ENCODE assay signal across 22 mouse cellular contexts in the genomic region with DNA sequence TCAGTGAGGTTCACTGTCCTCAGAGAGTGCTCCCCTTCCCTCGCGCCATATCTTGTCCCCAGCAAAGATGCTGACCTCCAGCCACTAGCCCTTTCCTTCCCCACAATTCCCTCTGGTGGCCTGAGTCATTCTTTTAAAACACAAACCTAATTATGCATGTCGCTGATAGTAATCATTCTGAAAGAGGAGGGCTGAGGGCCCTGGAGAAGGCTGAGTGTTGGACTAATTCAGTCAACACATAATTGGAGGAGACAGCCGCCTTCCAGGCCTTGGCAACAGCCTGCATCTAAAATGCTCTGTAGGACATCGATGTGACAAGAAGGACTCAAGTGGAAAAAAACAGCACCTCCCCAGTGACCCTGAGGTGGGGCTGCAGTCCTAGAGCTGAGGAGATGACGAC. TPM values are rescaled to one million over a fixed set of nuclear protein-coding genes. Genes with fewer than 3 reads are reported as not detected.
DNase-seq lines count a peak whose midpoint lies in the region; ATAC-seq and TF ChIP-seq lines count a peak whose summit lies in the region.
"Had no signal": no experiment of that assay in that cellular context is flagged by ENCODE, and none has a peak within 500 bp of the region (broad histone marks: within the 10 kb centered on the region; RNA-seq: fewer than 3 reads in every experiment).

No protein-coding gene starts in this region.

- DNase-seq in hindbrain, postnatal 0 days (ENCODE audit: low spot score), result peak; percentile 71
- DNase-seq in midbrain, postnatal 0 days (ENCODE audit: low spot score), result peak; percentile 79
- DNase-seq in cerebellum, postnatal 14 days, result peak; percentile 70 to 74
- no peak for DNase-seq in embryo, embryonic 10.5 days (ENCODE audit: low spot score)
- no peak for DNase-seq in gastrocnemius, postnatal 25 days
- DNase-seq: gastrocnemius, adult 2 months; heart, adult 11 months; kidney, adult 11 months; kidney, postnatal 14 days; layer of hippocampus, adult 9-11 months; liver, postnatal 0 days; thymus, adult 18-20 months had no signal

- H3K4me3 ChIP-seq in hindbrain, postnatal 0 days (ENCODE audit: low read length), result no peak overlapping the region
- H3K4me3 ChIP-seq in hindbrain, embryonic 12.5 days, result no peak overlapping the region
- no peak overlapping the region for H3K4me3 ChIP-seq in midbrain, postnatal 0 days (ENCODE audit: low read depth, low read length)
- no peak overlapping the region for H3K4me3 ChIP-seq in midbrain, embryonic 16.5 days (ENCODE audit: low read depth, low read length)
- H3K4me3 ChIP-seq: erythroblast, embryonic 14.5 days; gastrocnemius, adult 2 months; hindbrain, embryonic 13.5 days; limb, embryonic 15.5 days; midbrain, embryonic 13.5 days had no signal

- peak; percentile 81 for ATAC-seq in hindbrain, postnatal 0 days
- no peak for ATAC-seq in hindbrain, embryonic 12.5 days (ENCODE audit: low FRiP score)
- ATAC-seq in midbrain, postnatal 0 days (ENCODE audit: low FRiP score), result no peak; the same call in 1 of the 2 replicates
- ATAC-seq in midbrain, embryonic 16.5 days, result no peak
- ATAC-seq: forebrain, embryonic 14.5 days; liver, postnatal 0 days; midbrain, embryonic 13.5 days had no signal

- H3K36me3 ChIP-seq in hindbrain, postnatal 0 days (ENCODE audit: insufficient read depth, low read length), result no peaks in the 10 kb centered on the region
- H3K36me3 ChIP-seq in hindbrain, embryonic 12.5 days, result no peaks in the 10 kb centered on the region
- H3K36me3 ChIP-seq in midbrain, postnatal 0 days (ENCODE audit: insufficient read depth, low read length), result no peaks in the 10 kb centered on the region
- H3K36me3 ChIP-seq in midbrain, embryonic 16.5 days (ENCODE audit: control insufficient read depth, insufficient read depth, low read length), result no peaks in the 10 kb centered on the region
- H3K36me3 ChIP-seq: G1E; hindbrain, embryonic 13.5 days; limb, embryonic 15.5 days; midbrain, embryonic 13.5 days had no signal

- H3K4me1 ChIP-seq in hindbrain, postnatal 0 days (ENCODE audit: insufficient read depth, low read length), result peaks cover 4% of the 10 kb centered on the region; the same call in 1 of the 2 replicates
- peaks cover 7% of the 10 kb centered on the region; the same call in 1 of the 2 replicates for H3K4me1 ChIP-seq in hindbrain, embryonic 12.5 days
- peaks cover 6% of the 10 kb centered on the region; the same call in 1 of the 2 replicates for H3K4me1 ChIP-seq in midbrain, postnatal 0 days (ENCODE audit: insufficient read depth, low read length)
- H3K4me1 ChIP-seq in midbrain, embryonic 16.5 days (ENCODE audit: control insufficient read depth, insufficient read depth, low read length), result no peaks in the 10 kb centered on the region
- H3K4me1 ChIP-seq: midbrain, embryonic 13.5 days had no signal

- H3K27ac ChIP-seq in hindbrain, postnatal 0 days, result no peak overlapping the region
- no peak overlapping the region for H3K27ac ChIP-seq in hindbrain, embryonic 12.5 days
- H3K27ac ChIP-seq in midbrain, postnatal 0 days (ENCODE audit: low read depth, low read length), result no peak overlapping the region
- no peak overlapping the region for H3K27ac ChIP-seq in midbrain, embryonic 16.5 days (ENCODE audit: low read length)
- H3K27ac ChIP-seq: gastrocnemius, adult 2 months; hindbrain, embryonic 13.5 days; midbrain, embryonic 13.5 days had no signal

- no peaks in the 10 kb centered on the region for H3K9me3 ChIP-seq in hindbrain, postnatal 0 days (ENCODE audit: low read length)
- no peaks in the 10 kb centered on the region for H3K9me3 ChIP-seq in hindbrain, embryonic 12.5 days (replicated peaks)
- no peaks in the 10 kb centered on the region for H3K9me3 ChIP-seq in midbrain, postnatal 0 days (ENCODE audit: low read length)
- no peaks in the 10 kb centered on the region for H3K9me3 ChIP-seq in midbrain, embryonic 16.5 days (replicated peaks; ENCODE audit: control insufficient read depth, low read length, poor library complexity, severe bottlenecking)
- H3K9me3 ChIP-seq: hindbrain, embryonic 13.5 days; limb, embryonic 15.5 days; midbrain, embryonic 13.5 days had no signal

- no peak overlapping the region for H3K9ac ChIP-seq in hindbrain, postnatal 0 days (replicated peaks; ENCODE audit: low read length)
- no peak overlapping the region for H3K9ac ChIP-seq in hindbrain, embryonic 12.5 days
- H3K9ac ChIP-seq in midbrain, postnatal 0 days (replicated peaks; ENCODE audit: low read length, poor library complexity, severe bottlenecking), result no peak overlapping the region
- H3K9ac ChIP-seq in midbrain, embryonic 16.5 days (ENCODE audit: low read depth, low read length), result no peak overlapping the region
- H3K9ac ChIP-seq: hindbrain, embryonic 13.5 days; limb, embryonic 15.5 days; liver, postnatal 0 days; midbrain, embryonic 13.5 days had no signal

- no peaks in the 10 kb centered on the region for H3K27me3 ChIP-seq in hindbrain, postnatal 0 days (ENCODE audit: insufficient read depth, low read length)
- H3K27me3 ChIP-seq in hindbrain, embryonic 12.5 days, result no peaks in the 10 kb centered on the region
- H3K27me3 ChIP-seq in midbrain, postnatal 0 days (ENCODE audit: insufficient read depth, low read length), result no peaks in the 10 kb centered on the region
- H3K27me3 ChIP-seq in midbrain, embryonic 16.5 days (ENCODE audit: control insufficient read depth, insufficient read depth, low read depth, low read length), result no peaks in the 10 kb centered on the region
- H3K27me3 ChIP-seq: hindbrain, embryonic 13.5 days; limb, embryonic 15.5 days; midbrain, embryonic 13.5 days had no signal

- 55% methylated on average over 6 of the region's 6 CpGs for WGBS in hindbrain, postnatal 0 days
- WGBS in hindbrain, embryonic 12.5 days, result 85% methylated on average over 6 of the region's 6 CpGs
- WGBS in midbrain, postnatal 0 days, result 79% methylated on average over 6 of the region's 6 CpGs
- 79% methylated on average over 6 of the region's 6 CpGs for WGBS in midbrain, embryonic 16.5 days

- no peak overlapping the region for H3K4me2 ChIP-seq in hindbrain, postnatal 0 days (ENCODE audit: low read depth, low read length)
- no peak overlapping the region for H3K4me2 ChIP-seq in hindbrain, embryonic 12.5 days (replicated peaks)
- no peak overlapping the region for H3K4me2 ChIP-seq in midbrain, postnatal 0 days (ENCODE audit: low read depth, low read length, poor library complexity, severe bottlenecking)
- H3K4me2 ChIP-seq in midbrain, embryonic 16.5 days (ENCODE audit: low read length), result no peak overlapping the region
- H3K4me2 ChIP-seq: hindbrain, embryonic 13.5 days; limb, embryonic 15.5 days; midbrain, embryonic 13.5 days had no signal

- no peak; the same call in 1 of the 2 replicates for TF ChIP-seq CTCF in hindbrain, postnatal 0 days (IDR thresholded peaks at IDR 0.05; ENCODE audit: low read depth)
- no peak for TF ChIP-seq CTCF in midbrain, postnatal 0 days (IDR thresholded peaks at IDR 0.05)

RNA-seq across cellular contexts. Expression of a gene that starts 29.0 kb away (rescaled TPM):
- 33.2 and 42.0 TPM in 2 replicates for total RNA-seq in hindbrain, postnatal 0 days (2014; rRNA removed)
- 48.2 and 49.6 TPM in 2 replicates for polyA plus RNA-seq in hindbrain, postnatal 0 days (2015; fragmentation: Nextera tagmentation; extraction: Ambion mirVana)
- 25.3 and 30.2 TPM in 2 replicates for polyA plus RNA-seq in hindbrain, embryonic 12.5 days (2016; fragmentation: Nextera tagmentation; extraction: Ambion mirVana)
- total RNA-seq in midbrain, postnatal 0 days (2014; rRNA removed), result 30.9 and 31.8 TPM in 2 replicates
- 36.7 and 38.8 TPM in 2 replicates for polyA plus RNA-seq in midbrain, postnatal 0 days (2015; fragmentation: Nextera tagmentation; extraction: Ambion mirVana)
- polyA plus RNA-seq in midbrain, embryonic 16.5 days (2015; fragmentation: Nextera tagmentation; extraction: Ambion mirVana), result 26.9 and 35.1 TPM in 2 replicates
- total RNA-seq in gastrocnemius, postnatal 25 days (2021), result 1 to 10 TPM; 1.9 to 2.0 TPM
- total RNA-seq: megakaryocyte progenitor cell, adult 5-6 weeks; neutrophil, adult 5-6 weeks had no signal
- polyA plus RNA-seq: erythroblast, embryonic 14.5 days; G1E had no signal

Comparison
In these comparisons a context has a peak if more than half of its experiments do, and no peak if none do; other contexts are left out.
1. DNase-seq: peak in hindbrain, postnatal 0 days (single experiment), midbrain, postnatal 0 days (single experiment) and cerebellum, postnatal 14 days (2 of 2); none in embryo, embryonic 10.5 days (single experiment) and gastrocnemius, postnatal 25 days (single experiment).